9 mouse cellular contexts compared by ENCODE assay signal in the genomic region with DNA sequence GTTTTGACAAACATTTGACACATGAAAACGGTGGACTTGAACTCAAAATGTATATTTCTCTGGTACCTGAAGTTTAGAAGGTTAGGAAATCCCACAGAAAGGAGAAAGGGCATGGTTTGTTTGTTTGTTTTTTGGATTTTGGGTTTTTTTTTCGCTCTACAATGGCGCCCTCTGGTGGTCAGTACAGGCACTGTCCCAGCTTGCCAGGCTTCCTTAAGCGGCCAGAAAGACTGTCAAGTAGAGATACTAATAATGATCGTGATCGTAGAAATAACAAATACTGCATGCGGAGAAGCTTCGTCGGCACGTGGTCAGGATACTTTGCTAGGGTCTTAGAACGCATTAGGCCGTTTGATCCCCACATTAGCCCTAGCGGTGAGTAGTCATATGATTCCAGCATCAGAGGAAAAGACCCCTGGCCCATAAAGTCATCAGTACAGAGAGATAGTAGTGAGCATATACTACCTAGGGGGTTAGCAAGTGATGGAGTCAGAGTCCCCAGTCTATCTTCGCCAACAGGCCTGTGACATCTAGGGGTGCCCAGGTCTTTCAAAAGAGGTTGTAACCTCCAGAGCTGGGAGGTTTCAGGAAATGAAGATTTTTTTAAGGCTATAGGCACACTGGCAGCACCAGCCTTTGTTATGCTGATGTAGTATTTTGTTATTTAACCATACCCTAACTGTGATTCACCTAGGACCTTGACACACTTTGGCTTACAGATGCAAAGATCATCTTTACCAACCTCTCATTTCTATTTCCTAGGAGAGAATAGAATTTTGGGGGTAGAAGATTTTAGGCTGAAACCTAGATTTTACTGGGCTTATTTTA. TPM values are rescaled to one million over a fixed set of nuclear protein-coding genes. Genes with fewer than 3 reads are reported as not detected.
DNase-seq lines count a peak whose midpoint lies in the region; ATAC-seq and TF ChIP-seq lines count a peak whose summit lies in the region.
"Had no signal": no experiment of that assay in that cellular context is flagged by ENCODE, and none has a peak within 500 bp of the region (broad histone marks: within the 10 kb centered on the region; RNA-seq: fewer than 3 reads in every experiment).

No protein-coding gene starts in this region.

- H3K4me2 ChIP-seq in hindbrain, embryonic 12.5 days (replicated peaks) = 0 out of 2 replicates have a peak overlapping the region, but pooled peaks have one; percentile 5
- H3K4me2 ChIP-seq in lung, embryonic 14.5 days = no peak overlapping the region
- H3K4me2 ChIP-seq: stomach, embryonic 15.5 days had no signal

- no peak for DNase-seq in cerebellum, adult 11-12 months
- peak; percentile 58 for DNase-seq in 416B (ENCODE audit: low read depth)
- peak; percentile 76 for DNase-seq in lung, embryonic 14.5 days
- peak; percentile 65 for DNase-seq in ovary, postnatal 14 days (ENCODE audit: low spot score)

- TF ChIP-seq CTCF in bone marrow macrophage, adult 2 months (IDR thresholded peaks at IDR 0.05; ENCODE audit: low read depth, low read length) = peak; percentile 97
- TF ChIP-seq CTCF in lung, embryonic 14.5 days (IDR thresholded peaks at IDR 0.05; ENCODE audit: low read depth) = peak; percentile 89

- H3K9me3 ChIP-seq in hindbrain, embryonic 12.5 days (replicated peaks) = no peaks in the 10 kb centered on the region
- H3K9me3 ChIP-seq in lung, embryonic 14.5 days (ENCODE audit: low read depth, low read length) = no peaks in the 10 kb centered on the region
- H3K9me3 ChIP-seq: stomach, embryonic 15.5 days had no signal

- H3K4me3 ChIP-seq in bone marrow macrophage, adult 2 months (ENCODE audit: insufficient read depth, low read length) = no peak overlapping the region
- no peak overlapping the region for H3K4me3 ChIP-seq in hindbrain, embryonic 12.5 days
- no peak overlapping the region for H3K4me3 ChIP-seq in lung, embryonic 14.5 days (ENCODE audit: low read depth, low read length)
- H3K4me3 ChIP-seq: stomach, embryonic 15.5 days had no signal

- WGBS in hindbrain, embryonic 12.5 days = 13% methylated on average over 14 of the region's 14 CpGs
- WGBS in lung, embryonic 14.5 days = 5% methylated on average over 14 of the region's 14 CpGs

- peaks cover 18% of the 10 kb centered on the region for H3K4me1 ChIP-seq in bone marrow macrophage, adult 2 months (ENCODE audit: control insufficient read depth, insufficient read depth, low read length)
- no peaks in the 10 kb centered on the region for H3K4me1 ChIP-seq in hindbrain, embryonic 12.5 days
- no peaks in the 10 kb centered on the region for H3K4me1 ChIP-seq in lung, embryonic 14.5 days (ENCODE audit: insufficient read depth)
- H3K4me1 ChIP-seq: stomach, embryonic 15.5 days had no signal

- H3K36me3 ChIP-seq in hindbrain, embryonic 12.5 days = no peaks in the 10 kb centered on the region
- no peaks in the 10 kb centered on the region for H3K36me3 ChIP-seq in lung, embryonic 14.5 days (ENCODE audit: insufficient read depth)
- H3K36me3 ChIP-seq: stomach, embryonic 15.5 days had no signal

- no peaks in the 10 kb centered on the region for H3K27me3 ChIP-seq in hindbrain, embryonic 12.5 days
- H3K27me3 ChIP-seq in lung, embryonic 14.5 days (ENCODE audit: insufficient read depth, low read length) = no peaks in the 10 kb centered on the region
- H3K27me3 ChIP-seq: stomach, embryonic 15.5 days had no signal

- H3K27ac ChIP-seq in bone marrow macrophage, adult 2 months (ENCODE audit: insufficient read depth, low read depth, low read length) = no peak overlapping the region
- H3K27ac ChIP-seq in hindbrain, embryonic 12.5 days = no peak overlapping the region
- no peak overlapping the region for H3K27ac ChIP-seq in lung, embryonic 14.5 days (ENCODE audit: low read depth)
- H3K27ac ChIP-seq: stomach, embryonic 15.5 days had no signal

- no peak overlapping the region for H3K9ac ChIP-seq in hindbrain, embryonic 12.5 days
- no peak overlapping the region for H3K9ac ChIP-seq in lung, embryonic 14.5 days
- H3K9ac ChIP-seq: stomach, embryonic 15.5 days had no signal

- TF ChIP-seq POLR2A in bone marrow macrophage, adult 2 months (IDR thresholded peaks at IDR 0.05; ENCODE audit: borderline replicate concordance, low read depth, low read length) = no peak

- ATAC-seq in cerebellum, adult (ENCODE audit: insufficient number of reproducible peaks, low FRiP score, low TSS enrichment) = peak; percentile 40; the same call in 1 of the 2 replicates
- ATAC-seq in erythroid progenitor cell, adult 5-6 weeks (replicated peaks; ENCODE audit: low FRiP score, poor library complexity, severe bottlenecking) = 0 out of 2 replicates have a peak, but pooled peaks have one; percentile 42
- no peak for ATAC-seq in hindbrain, embryonic 12.5 days (ENCODE audit: low FRiP score)
- ATAC-seq in lung, embryonic 14.5 days (ENCODE audit: insufficient read depth) = no peak

RNA-seq across cellular contexts. Expression of gene Esyt3, which starts 18.4 kb away (rescaled TPM):
- not detected in 2 replicates for polyA plus RNA-seq in bone marrow macrophage, adult 2 months (2012; ENCODE audit: insufficient read depth, insufficient read length, missing spikeins)
- total RNA-seq in erythroid progenitor cell, adult 5-6 weeks (2015; ENCODE audit: low replicate concordance) = not detected in 2 replicates
- total RNA-seq in erythroid progenitor cell, adult 5-6 weeks (2017; ENCODE audit: low replicate concordance) = not detected in 2 replicates
- 0.27 and 0.52 TPM in 2 replicates for polyA plus RNA-seq in hindbrain, embryonic 12.5 days (2016; fragmentation: Nextera tagmentation; extraction: Ambion mirVana)
- 1.1 and 1.2 TPM in 2 replicates for polyA plus RNA-seq in lung, embryonic 14.5 days (2014; fragmentation: Nextera tagmentation; extraction: Ambion mirVana)

Comparison
In these comparisons a context has a peak if more than half of its experiments do, and no peak if none do; other contexts are left out.
1. ATAC-seq: peak in cerebellum, adult (single experiment) and erythroid progenitor cell, adult 5-6 weeks (single experiment); none in hindbrain, embryonic 12.5 days (single experiment) and lung, embryonic 14.5 days (single experiment).